ENCODE assay signal across 11 mouse cellular contexts in genomic region chr3:65517141-65517540, GRCm38 (mm10). TPM values are rescaled to one million over a fixed set of nuclear protein-coding genes. Genes with fewer than 3 reads are reported as not detected.
A peak's percentile ranks its signal among the peaks of the same experiment; 100 is the strongest.
DNase-seq lines count a peak whose midpoint lies in the region; ATAC-seq lines count a peak whose summit lies in the region.
"Had no signal": no experiment of that assay in that cellular context is flagged by ENCODE, and none has a peak within 500 bp of the region (broad histone marks: within the 10 kb centered on the region; RNA-seq: fewer than 3 reads in every experiment).

No protein-coding gene starts in this region.

- WGBS in heart, embryonic 13.5 days, result 27% methylated on average over 9 of the region's 9 CpGs
- 13% methylated on average over 9 of the region's 9 CpGs for WGBS in embryonic facial prominence, embryonic 14.5 days

- peaks cover 12% of the 10 kb centered on the region for H3K4me1 ChIP-seq in heart, embryonic 13.5 days
- H3K4me1 ChIP-seq in embryonic facial prominence, embryonic 14.5 days (ENCODE audit: control insufficient read depth, insufficient read depth, low read length), result peaks cover 18% of the 10 kb centered on the region

- no peak overlapping the region for H3K27ac ChIP-seq in heart, embryonic 13.5 days (replicated peaks)
- H3K27ac ChIP-seq in embryonic facial prominence, embryonic 14.5 days (replicated peaks; ENCODE audit: low read depth, low read length), result peak overlapping the region; percentile 70
- H3K27ac ChIP-seq: midbrain, embryonic 13.5 days; neural tube, embryonic 13.5 days had no signal

- peak overlapping the region; percentile 49 for H3K4me2 ChIP-seq in heart, embryonic 13.5 days
- peak overlapping the region; percentile 44 for H3K4me2 ChIP-seq in embryonic facial prominence, embryonic 14.5 days (ENCODE audit: low read depth, low read length)
- H3K4me2 ChIP-seq: midbrain, embryonic 13.5 days; neural tube, embryonic 13.5 days had no signal

- ATAC-seq in heart, embryonic 13.5 days (ENCODE audit: extremely low read depth, insufficient number of reproducible peaks, low FRiP score, low TSS enrichment), result no peak
- peak; percentile 30; the same call in 1 of the 2 replicates for ATAC-seq in embryonic facial prominence, embryonic 14.5 days (ENCODE audit: low read depth)
- ATAC-seq: midbrain, embryonic 13.5 days had no signal

- intact Hi-C loops in heart, postnatal 10 days (cut with DNase I), result loop anchor here (1.0 to 5.0 kb wide), 2 partner anchors 36 to 50 kb away; no protein-coding TSS in a partner anchor

- no peak overlapping the region for H3K4me3 ChIP-seq in heart, embryonic 13.5 days
- H3K4me3 ChIP-seq in embryonic facial prominence, embryonic 14.5 days (ENCODE audit: low read depth, low read length), result peak overlapping the region; percentile 6; the same call in 1 of the 2 replicates
- H3K4me3 ChIP-seq: midbrain, embryonic 13.5 days; neural tube, embryonic 13.5 days had no signal

- no peaks in the 10 kb centered on the region for H3K9me3 ChIP-seq in heart, embryonic 13.5 days
- no peaks in the 10 kb centered on the region for H3K9me3 ChIP-seq in embryonic facial prominence, embryonic 14.5 days (ENCODE audit: control insufficient read depth, low read length)
- H3K9me3 ChIP-seq: midbrain, embryonic 13.5 days; neural tube, embryonic 13.5 days had no signal

- no peak for DNase-seq in heart, postnatal 10 days
- DNase-seq in thymus, postnatal 14 days, result peak; percentile 43
- DNase-seq in thymus, adult 18-20 months, result no peak
- DNase-seq in embryonic facial prominence, embryonic 14.5 days (ENCODE audit: low spot score), result no peak
- no peak for DNase-seq in T-cell, adult 2 months (ENCODE audit: low spot score)
- no peak for DNase-seq in left cerebral cortex, adult 8-10 months (ENCODE audit: low spot score in 2 of 2)
- DNase-seq: cerebellum, adult 9-11 months; right cerebral cortex, adult 18-20 months had no signal

- H3K36me3 ChIP-seq in heart, embryonic 13.5 days, result no peaks in the 10 kb centered on the region
- H3K36me3 ChIP-seq in embryonic facial prominence, embryonic 14.5 days (ENCODE audit: control insufficient read depth, insufficient read depth, low read length), result no peaks in the 10 kb centered on the region
- H3K36me3 ChIP-seq: midbrain, embryonic 13.5 days; neural tube, embryonic 13.5 days had no signal

- H3K27me3 ChIP-seq in heart, embryonic 13.5 days (replicated peaks), result no peaks in the 10 kb centered on the region
- H3K27me3 ChIP-seq in embryonic facial prominence, embryonic 14.5 days (replicated peaks; ENCODE audit: control insufficient read depth, insufficient read depth, low read length), result no peaks in the 10 kb centered on the region
- H3K27me3 ChIP-seq: midbrain, embryonic 13.5 days; neural tube, embryonic 13.5 days had no signal

- peak overlapping the region; percentile 56; the same call in 1 of the 2 replicates for H3K9ac ChIP-seq in heart, embryonic 13.5 days
- H3K9ac ChIP-seq in embryonic facial prominence, embryonic 14.5 days (ENCODE audit: low read depth, low read length), result no peak overlapping the region
- H3K9ac ChIP-seq: midbrain, embryonic 13.5 days; neural tube, embryonic 13.5 days had no signal

RNA-seq across cellular contexts. Expression of gene Tiparp, which starts 11.1 kb away (rescaled TPM):
- polyA plus RNA-seq in heart, embryonic 13.5 days (2015; fragmentation: Nextera tagmentation; extraction: Ambion mirVana), result 25.1 and 26.7 TPM in 2 replicates
- 10 to 100 TPM; 15.3 to 15.4 TPM for total RNA-seq in heart, postnatal 10 days (2021)
- polyA plus RNA-seq in embryonic facial prominence, embryonic 14.5 days (2014; fragmentation: Nextera tagmentation; extraction: Ambion mirVana), result 33.2 and 33.9 TPM in 2 replicates
- 10 to 100 TPM; 10.6 to 21.0 (median 14.0) TPM for total RNA-seq in left cerebral cortex, adult 8-10 months (2022)
